Mouse (Mus musculus) neural tube, embryonic 14.5 days (tissue): Measurements from ENCODE around the gene Nkx3-2. TPM values are rescaled to one million over a fixed set of nuclear protein-coding genes. Genes with fewer than 3 reads are reported as not detected.

Experiments used
- ATAC-seq: fragments of 200-750 bp; cut with Nextera tagmentation; 2 replicates; pipeline ENCODE4 v1.8.0; 2017; ENCODE audit warnings: low read depth, mild to moderate bottlenecking, moderate TSS enrichment, moderate library complexity
- H3K27ac ChIP-seq: fragments of 300-500 bp; sonication (generic); 2 replicates; pipeline ENCODE4 v1.5.1; 2014; ENCODE audit warnings: low read depth, mild to moderate bottlenecking, control low read depth, low read length, moderate library complexity, mixed read lengths
- H3K27me3 ChIP-seq: fragments of 300-500 bp; sonication (generic); 2 replicates; pipeline ENCODE4 v1.6.1; 2014; ENCODE audit warnings: low read length; ENCODE audit not compliant: control insufficient read depth, insufficient read depth
- H3K36me3 ChIP-seq: fragments of 300-500 bp; sonication (generic); 2 replicates; pipeline ENCODE4 v1.6.1; 2014; ENCODE audit warnings: low read length, mixed read lengths; ENCODE audit not compliant: control insufficient read depth, insufficient read depth
- H3K4me1 ChIP-seq: fragments of 300-500 bp; sonication (generic); 2 replicates; pipeline ENCODE4 v1.6.1; 2014; ENCODE audit warnings: low read length; ENCODE audit not compliant: control insufficient read depth, insufficient read depth
- H3K4me2 ChIP-seq: fragments of 300-500 bp; sonication (generic); 2 replicates; pipeline ENCODE4 v1.6.1; 2014; ENCODE audit warnings: mild to moderate bottlenecking, low read depth, low read length, control low read depth
- H3K4me3 ChIP-seq: fragments of 300-500 bp; sonication (generic); 2 replicates; pipeline ENCODE4 v1.5.1; 2014; ENCODE audit warnings: low read depth, low read length, control low read depth, mixed read lengths
- H3K9ac ChIP-seq: fragments of 300-500 bp; sonication (generic); replicated peaks from 2 replicates; pipeline ENCODE4 v1.6.1; 2014; ENCODE audit warnings: low read depth, mild to moderate bottlenecking, control low read depth, low read length, mixed read lengths
- H3K9me3 ChIP-seq: fragments of 300-500 bp; sonication (generic); 2 replicates; pipeline ENCODE4 v1.6.1; 2016; ENCODE audit warnings: low read length; ENCODE audit not compliant: control insufficient read depth
- WGBS: fragments of 180-500 bp; shearing (Covaris S2); extraction: QIAGEN DNeasy Blood & Tissue Kit; methylation state at CpG from one replicate; pipeline ENCODE4 v1.1.7; 2014; 5-methylcytosine and 5-hydroxymethylcytosine counted together
- polyA plus RNA-seq: library from polyadenylated mRNA; unstranded; fragments of >200 nt; fragmentation: Nextera tagmentation; extraction: Ambion mirVana; gene quantifications from 2 replicates; pipeline ENCODE4 v1.2.1, GENCODE M21; 2014

The Nkx3-2 gene
- polyA plus RNA-seq, 1 experiment from 2014 or later: not detected

- Histone ChIP-seq H3K27me3 (peaks cover 52% of the 10 kb centered on the region), H3K4me2 (no peak overlapping the region), H3K9ac (no peak overlapping the region), H3K4me1 (peaks cover 19% of the 10 kb centered on the region), H3K36me3 (no peaks in the 10 kb centered on the region), H3K4me3 (no peak overlapping the region), H3K27ac (no peak overlapping the region), H3K9me3 (no peaks in the 10 kb centered on the region)
- WGBS: under 1% methylated on average over 27 of the region's 27 CpGs
- no peak for ATAC-seq
Measured at GRCm38 (mm10) chr5:41766406-41767010, 2.2 kb upstream of the Nkx3-2 start.

GRCm38 (mm10) chr5:41765626-41766405, 1.5 kb upstream of the Nkx3-2 start:
- H3K27ac ChIP-seq: no peak overlapping the region
- H3K9ac ChIP-seq: no peak overlapping the region
- H3K4me1 ChIP-seq: peaks cover 19% of the 10 kb centered on the region
- no peaks in the 10 kb centered on the region for H3K9me3 ChIP-seq
- H3K36me3 ChIP-seq: no peaks in the 10 kb centered on the region
- peaks cover 59% of the 10 kb centered on the region for H3K27me3 ChIP-seq
- WGBS: under 1% methylated on average over 14 of the region's 14 CpGs
- H3K4me2 ChIP-seq: no peak overlapping the region
- H3K4me3 ChIP-seq: no peak overlapping the region
- no peak for ATAC-seq

GRCm38 (mm10) chr5:41762947-41763730, 1.2 kb downstream of the Nkx3-2 start:
- peaks cover 19% of the 10 kb centered on the region for H3K4me1 ChIP-seq
- H3K9me3 ChIP-seq: no peaks in the 10 kb centered on the region
- ATAC-seq: 0 out of 2 replicates have a peak, but pooled peaks have one; percentile 13
- WGBS: under 1% methylated on average over 41 of the region's 41 CpGs
- no peaks in the 10 kb centered on the region for H3K36me3 ChIP-seq
- H3K9ac ChIP-seq: no peak overlapping the region
- peaks cover 74% of the 10 kb centered on the region for H3K27me3 ChIP-seq
- H3K27ac ChIP-seq: no peak overlapping the region
- H3K4me3 ChIP-seq: peak overlapping the region; percentile 23
- peak overlapping the region; percentile 37 for H3K4me2 ChIP-seq

- 2% methylated on average over 27 of the region's 27 CpGs for WGBS
- H3K9ac ChIP-seq: no peak overlapping the region
- H3K4me2 ChIP-seq: no peak overlapping the region
- H3K36me3 ChIP-seq: no peaks in the 10 kb centered on the region
- no peak for ATAC-seq
- H3K9me3 ChIP-seq: no peaks in the 10 kb centered on the region
- peaks cover 17% of the 10 kb centered on the region for H3K4me1 ChIP-seq
- H3K27ac ChIP-seq: no peak overlapping the region
- H3K4me3 ChIP-seq: no peak overlapping the region
- peaks cover 79% of the 10 kb centered on the region for H3K27me3 ChIP-seq
Measured at GRCm38 (mm10) chr5:41762141-41762946, 2.0 kb downstream of the Nkx3-2 start.

GRCm38 (mm10) chr5:41761509-41762140, 2.7 kb downstream of the Nkx3-2 start:
- no peak for ATAC-seq
- Histone ChIP-seq H3K4me2 (no peak overlapping the region), H3K4me3 (no peak overlapping the region), H3K9ac (no peak overlapping the region), H3K4me1 (peaks cover 14% of the 10 kb centered on the region), H3K27ac (no peak overlapping the region), H3K27me3 (peaks cover 81% of the 10 kb centered on the region), H3K9me3 (no peaks in the 10 kb centered on the region), H3K36me3 (no peaks in the 10 kb centered on the region)
- under 1% methylated on average over 56 of the region's 56 CpGs for WGBS

- Histone ChIP-seq H3K4me3 (no peak overlapping the region), H3K4me1 (peaks cover 14% of the 10 kb centered on the region), H3K4me2 (no peak overlapping the region), H3K27ac (no peak overlapping the region), H3K9me3 (no peaks in the 10 kb centered on the region), H3K36me3 (no peaks in the 10 kb centered on the region), H3K9ac (no peak overlapping the region), H3K27me3 (peaks cover 76% of the 10 kb centered on the region)
- ATAC-seq: no peak
- WGBS: 2% methylated on average over 22 of the region's 22 CpGs
Measured at GRCm38 (mm10) chr5:41760831-41761508, 3.3 kb downstream of the Nkx3-2 start.

- Histone ChIP-seq H3K4me2 (no peak overlapping the region), H3K27ac (no peak overlapping the region), H3K4me3 (no peak overlapping the region), H3K27me3 (peaks cover 77% of the 10 kb centered on the region), H3K9me3 (no peaks in the 10 kb centered on the region), H3K36me3 (no peaks in the 10 kb centered on the region), H3K4me1 (peaks cover 14% of the 10 kb centered on the region), H3K9ac (no peak overlapping the region)
- WGBS: 3% methylated on average over 8 of the region's 8 CpGs
- no peak for ATAC-seq
Measured at GRCm38 (mm10) chr5:41760071-41760470, 4.2 kb downstream of the Nkx3-2 start.
